Mouse (Mus musculus) bone marrow, adult 2 months (tissue): ENCODE data around the gene Nfkbiz.

Experiments
- CTCF ChIP-seq: fragments of 200-500 bp; IDR thresholded peaks from 2 replicates; pipeline ENCODE4 v1.5.1; 2011; ENCODE audit warnings: low read length, control low read depth; ENCODE audit not compliant: control insufficient read depth, insufficient read depth
- POLR2A ChIP-seq: fragments of 200-500 bp; IDR thresholded peaks from 2 replicates; pipeline ENCODE4 v1.6.1; 2011; ENCODE audit warnings: low read depth, mild to moderate bottlenecking, control low read depth, low read length, borderline replicate concordance; ENCODE audit not compliant: control insufficient read depth

GRCm38 (mm10) chr16:55861104-55861503 lies 22.4 kb upstream of the Nfkbiz start:
- TF ChIP-seq CTCF (no peak), POLR2A (no peak)
